In genomic region chr11:8401328-8401727, GRCm38 (mm10) we compare ENCODE assay signal across 13 mouse cellular contexts.
"Had no signal": no experiment of that assay in that cellular context is flagged by ENCODE, and none has a peak within 500 bp of the region (broad histone marks: within the 10 kb centered on the region; RNA-seq: fewer than 3 reads in every experiment).

No protein-coding gene starts in this region.

- H3K4me1 ChIP-seq: limb, embryonic 10.5 days; liver, embryonic 15.5 days; neural tube, embryonic 12.5 days; stomach, embryonic 15.5 days had no signal

- ATAC-seq: lung, postnatal 0 days had no signal

- H3K4me2 ChIP-seq: liver, embryonic 11.5 days; liver, embryonic 15.5 days; neural tube, embryonic 12.5 days; stomach, embryonic 15.5 days had no signal

- H3K9me3 ChIP-seq: limb, embryonic 10.5 days; liver, embryonic 15.5 days; stomach, embryonic 15.5 days had no signal

- DNase-seq: kidney, adult 18-20 months; kidney, postnatal 14 days; lung, adult 2 months; lung, postnatal 36 days; right cerebral cortex, postnatal 14 days; thymus, adult 2 months; thymus, postnatal 25 days had no signal

- H3K27ac ChIP-seq: limb, embryonic 10.5 days; liver, embryonic 15.5 days; neural tube, embryonic 12.5 days; stomach, embryonic 15.5 days had no signal

- H3K36me3 ChIP-seq: limb, embryonic 10.5 days; liver, embryonic 15.5 days; neural tube, embryonic 12.5 days; stomach, embryonic 15.5 days had no signal

- H3K9ac ChIP-seq: liver, embryonic 15.5 days; neural tube, embryonic 12.5 days; stomach, embryonic 15.5 days had no signal

- H3K27me3 ChIP-seq: liver, embryonic 15.5 days; neural tube, embryonic 12.5 days; stomach, embryonic 15.5 days had no signal

- H3K4me3 ChIP-seq: limb, embryonic 10.5 days; liver, embryonic 15.5 days; neural tube, embryonic 12.5 days; stomach, embryonic 15.5 days had no signal
